Mouse (Mus musculus) E14TG2a.4 (cell line): Measurements from ENCODE around the gene Pla2g7.

Experiments used
- CTCF ChIP-seq: conservative IDR thresholded peaks from 2 replicates; pipeline ENCODE4 v1.5.1; 2014; ENCODE audit warnings: low read length
- NANOG ChIP-seq: IDR thresholded peaks from 2 replicates; pipeline ENCODE4 v1.6.1; 2014; ENCODE audit warnings: borderline replicate concordance, low read length, mixed read lengths

GRCm38 (mm10) chr17:43567593-43567991 is 306 bp upstream of the Pla2g7 start:
- TF ChIP-seq CTCF: no peak
- no peak for TF ChIP-seq NANOG
